Mouse (Mus musculus) cortical plate, adult 2 months (tissue): ENCODE results near the gene Cep131. TPM values are rescaled to one million over a fixed set of nuclear protein-coding genes. Genes with fewer than 3 reads are reported as not detected.

ENCODE experiments used
- H3K27ac ChIP-seq: fragments of 200-500 bp; 2 replicates; pipeline ENCODE4 v1.5.1; 2012; ENCODE audit warnings: low read length, control low read depth, inconsistent platforms; ENCODE audit not compliant: insufficient read depth
- H3K4me1 ChIP-seq: fragments of 200-500 bp; 2 replicates; pipeline ENCODE4 v1.6.1; 2011; ENCODE audit warnings: low read length; ENCODE audit not compliant: control insufficient read depth, insufficient read depth
- H3K4me3 ChIP-seq: fragments of 200-500 bp; 2 replicates; pipeline ENCODE4 v1.5.1; 2011; ENCODE audit warnings: mild to moderate bottlenecking, low read length, control low read depth; ENCODE audit not compliant: insufficient read depth
- CTCF ChIP-seq: fragments of 200-500 bp; IDR thresholded peaks from 2 replicates; pipeline ENCODE4 v1.5.1; 2011; ENCODE audit warnings: mild to moderate bottlenecking, control low read depth, low read length; ENCODE audit not compliant: insufficient read depth; ENCODE audit errors: extremely low read depth
- POLR2A ChIP-seq: fragments of 200-500 bp; IDR thresholded peaks from 2 replicates; pipeline ENCODE4 v1.6.1; 2011; ENCODE audit warnings: mild to moderate bottlenecking, low read length, control low read depth; ENCODE audit not compliant: insufficient read depth; ENCODE audit errors: extremely low read depth
- polyA plus RNA-seq: library from polyadenylated mRNA; depleted of rRNA; stranded (reverse); fragments of >200 nt; gene quantifications from 2 replicates; pipeline ENCODE4 v1.2.3, GENCODE M21; 2012

Gene Cep131
- polyA plus RNA-seq, 1 experiment: 32.1 TPM

GRCm38 (mm10) chr11:120055953-120056732, 30.5 kb downstream of the Cep131 start:
- Histone ChIP-seq H3K27ac (no peak overlapping the region), H3K4me1 (no peaks in the 10 kb centered on the region), H3K4me3 (no peak overlapping the region)
- no peak for TF ChIP-seq POLR2A
- no peak for TF ChIP-seq CTCF

- Histone ChIP-seq H3K4me1 (no peaks in the 10 kb centered on the region), H3K27ac (no peak overlapping the region), H3K4me3 (no peak overlapping the region)
- TF ChIP-seq CTCF (no peak), POLR2A (no peak)
Observed at GRCm38 (mm10) chr11:120053846-120054245, 32.8 kb downstream of the Cep131 start.

- no peaks in the 10 kb centered on the region for H3K4me1 ChIP-seq
- H3K27ac ChIP-seq: no peak overlapping the region
- no peak overlapping the region for H3K4me3 ChIP-seq
- TF ChIP-seq CTCF (no peak), POLR2A (no peak)
Observed at GRCm38 (mm10) chr11:120052274-120052673, 34.4 kb downstream of the Cep131 start.

GRCm38 (mm10) chr11:120051124-120051811, 35.4 kb downstream of the Cep131 start:
- H3K4me1 ChIP-seq: no peaks in the 10 kb centered on the region
- H3K27ac ChIP-seq: no peak overlapping the region
- TF ChIP-seq CTCF: no peak
- TF ChIP-seq POLR2A: 0 out of 2 replicates have a peak, but pooled peaks have one; percentile 4
- H3K4me3 ChIP-seq: no peak overlapping the region

GRCm38 (mm10) chr11:120049067-120049466, 37.6 kb downstream of the Cep131 start:
- no peak overlapping the region for H3K27ac ChIP-seq
- H3K4me1 ChIP-seq: no peaks in the 10 kb centered on the region; the same call in 1 of the 2 replicates
- TF ChIP-seq POLR2A (no peak), CTCF (no peak)
- H3K4me3 ChIP-seq: no peak overlapping the region

- peak; percentile 48; the same call in 1 of the 2 replicates for TF ChIP-seq POLR2A
- 0 out of 2 replicates have a peak, but pooled peaks have one; percentile 19 for TF ChIP-seq CTCF
- H3K4me1 ChIP-seq: no peaks in the 10 kb centered on the region; the same call in 1 of the 2 replicates
- peak overlapping the region; percentile 82 for H3K4me3 ChIP-seq
- H3K27ac ChIP-seq: peak overlapping the region; percentile 72
Observed at GRCm38 (mm10) chr11:120048252-120048556, 38.4 kb downstream of the Cep131 start.

GRCm38 (mm10) chr11:120047531-120048251, 38.9 kb downstream of the Cep131 start:
- TF ChIP-seq POLR2A (peak; percentile 41; the same call in 1 of the 2 replicates), CTCF (no peak)
- H3K4me3 ChIP-seq: peak overlapping the region; percentile 82
- peaks cover 1% of the 10 kb centered on the region for H3K4me1 ChIP-seq
- peak overlapping the region; percentile 72 for H3K27ac ChIP-seq

- Histone ChIP-seq H3K27ac (peak within 1 kb of the TSS; percentile 99), H3K4me3 (peak within 1 kb of the TSS; percentile 82), H3K4me1 (peaks cover 10% of the 10 kb centered on the region)
- TF ChIP-seq CTCF: no peak
- no peak for TF ChIP-seq POLR2A
Observed at GRCm38 (mm10) chr11:120046553-120047191, 40.0 kb downstream of the Cep131 start, which contains the start of gene Aatk. Aatk (minus strand) TSS chr11:120047167.

GRCm38 (mm10) chr11:120045839-120046552, 40.6 kb downstream of the Cep131 start:
- Histone ChIP-seq H3K4me3 (peak overlapping the region; percentile 82), H3K4me1 (peaks cover 15% of the 10 kb centered on the region), H3K27ac (peak overlapping the region; percentile 99)
- TF ChIP-seq POLR2A: 0 out of 2 replicates have a peak, but pooled peaks have one; percentile 7
- TF ChIP-seq CTCF: no peak
